Mouse (Mus musculus) CD8-positive naive resting alpha-beta T cell, adult 2 months (primary cell): ENCODE measurements at regions not wholly inside any gene's neighbourhood (a gene's known extent, or its start where the extent isn't known, plus 50 kb on each side); places are given as distances from the start of the nearest gene placed in this dataset.

Experiments used
- DNase-seq, 2 experiments: peaks; one replicate each; pipeline ENCODE4 v3.0.0; 2022; ENCODE audit warnings: low read depth in 2 of 2, low spot score in 2 of 2

DNA sequence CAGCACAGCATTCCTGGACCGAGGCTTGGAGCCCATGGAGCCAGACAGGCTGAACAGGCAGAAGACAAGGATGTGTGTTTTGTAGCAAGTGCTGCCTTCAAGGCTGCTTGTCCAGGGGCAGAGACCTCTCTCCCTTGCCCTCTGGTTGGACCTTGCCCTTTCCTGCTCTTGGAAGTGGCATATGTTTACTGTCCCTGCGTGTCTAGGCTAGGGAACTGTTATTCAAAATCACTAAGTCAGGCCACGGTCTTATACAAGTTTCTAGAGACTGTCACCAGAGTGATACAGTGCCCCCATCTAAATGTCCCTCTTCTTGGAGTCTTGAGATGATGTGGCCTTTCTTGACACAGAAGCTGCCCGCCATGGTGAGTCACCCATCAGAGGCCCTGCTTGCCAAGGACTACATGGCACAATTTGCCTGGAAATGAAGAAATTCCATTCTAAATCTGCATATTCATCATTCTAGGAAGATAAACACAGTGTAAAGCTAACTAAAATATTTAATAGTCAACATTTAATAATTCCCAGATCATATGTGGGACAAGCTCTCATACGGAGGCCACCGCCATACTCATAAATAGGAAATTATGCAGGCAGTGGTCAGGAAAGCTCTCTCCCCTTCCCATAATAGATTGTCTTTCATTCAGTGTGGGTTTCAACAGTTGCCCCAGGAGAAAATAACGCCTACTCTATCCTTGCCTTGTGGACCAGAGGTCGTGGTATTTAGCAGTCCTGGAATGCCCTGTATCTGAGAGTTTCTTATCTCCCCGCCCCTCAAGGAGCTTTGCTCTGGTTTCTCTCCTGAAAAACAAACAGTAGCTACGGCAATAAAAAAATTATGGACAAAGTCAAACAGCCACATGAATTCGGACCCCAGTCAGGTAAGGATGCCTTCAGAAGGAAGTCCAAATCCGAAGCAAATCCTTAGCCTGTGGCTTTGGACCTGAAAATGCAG lies 50.9 kb upstream of the Lmo4 start:
- DNase-seq: no peak
